Mouse (Mus musculus) adrenal gland, postnatal 14 days (tissue): ENCODE data around the gene Cwf19l1. TPM values are rescaled to one million over a fixed set of nuclear protein-coding genes. Genes with fewer than 3 reads are reported as not detected.

Source experiments
- DNase-seq: peaks from one replicate; pipeline ENCODE4 v3.0.0; 2021; ENCODE audit warnings: mixed read lengths
- total RNA-seq: library from RNA; stranded (reverse); gene quantifications from 2 replicates; pipeline ENCODE4 v1.2.3, GENCODE M21; 2021

Cwf19l1 gene
- total RNA-seq, 1 experiment from 2014 or later, result 20.4 TPM

- no peak for DNase-seq
These were observed 75.5 kb downstream of the Cwf19l1 start for GRCm38 (mm10) chr19:44060226-44060625.

Other genes with a start within 250 kb of the Cwf19l1 start
- 14.0 and 15.8 TPM in 2 replicates for gene Dnmbp, start 195.7 kb downstream of the Cwf19l1 start, total RNA-seq
- 0.86 and 23.9 TPM in 2 replicates for gene Cpn1, start 149.3 kb downstream of the Cwf19l1 start, total RNA-seq
- 1.1 and 21.3 TPM in 2 replicates for gene Cyp2c23, start 106.7 kb downstream of the Cwf19l1 start, total RNA-seq
- 18.4 and 20.0 TPM in 2 replicates for gene Erlin1, start 66.1 kb downstream of the Cwf19l1 start, total RNA-seq
- gene Chuk, start 28.4 kb downstream of the Cwf19l1 start, total RNA-seq, result 60.3 and 61.7 TPM in 2 replicates
- gene Bloc1s2, start 10.6 kb upstream of the Cwf19l1 start, total RNA-seq, result 27.5 and 34.5 TPM in 2 replicates
- not detected in 2 replicates for gene Pkd2l1, start 56.6 kb upstream of the Cwf19l1 start, total RNA-seq
- 0.15 TPM in 1 of 2 replicates, not detected in the other for gene Scd3, start 67.4 kb upstream of the Cwf19l1 start, total RNA-seq
- 337 and 408 TPM in 2 replicates for gene Scd2, start 157.8 kb upstream of the Cwf19l1 start, total RNA-seq
- gene Scd4, start 197.2 kb upstream of the Cwf19l1 start, total RNA-seq, result 2.2 and 2.9 TPM in 2 replicates